Mouse (Mus musculus) lung, postnatal 4 days (tissue): ENCODE results near the gene Faf2.

Source experiments
- DNase-seq, 2 experiments: peaks; one replicate each; pipeline ENCODE4 v3.0.0; 2021

Gene Faf2

GRCm38 (mm10) chr13:54621155-54621932 lies at the start of gene Faf2:
Gene Faf2, plus strand, starts transcription at chr13:54621784.
- peak; percentile 97 to 99 for DNase-seq

- no peak for DNase-seq
Measured at GRCm38 (mm10) chr13:54572621-54573020, 49.0 kb upstream of the Faf2 start.

GRCm38 (mm10) chr13:54574854-54575481 lies 46.6 kb upstream of the Faf2 start, which contains the start of gene Arl10:
Gene Arl10, plus strand, starts transcription at chr13:54575015.
- peak; percentile 85 to 88 for DNase-seq

- DNase-seq: no peak
Measured at GRCm38 (mm10) chr13:54575489-54575888, 46.1 kb upstream of the Faf2 start.

- peak; percentile 33 to 38 for DNase-seq
Measured at GRCm38 (mm10) chr13:54577652-54578507, 43.7 kb upstream of the Faf2 start.

- no peak for DNase-seq
Measured at GRCm38 (mm10) chr13:54581385-54581784, 40.2 kb upstream of the Faf2 start.

- no peak for DNase-seq
Measured at GRCm38 (mm10) chr13:54582126-54582525, 39.5 kb upstream of the Faf2 start.

GRCm38 (mm10) chr13:54582860-54583259 lies 38.7 kb upstream of the Faf2 start:
- no peak for DNase-seq

- DNase-seq: no peak
Measured at GRCm38 (mm10) chr13:54585831-54586230, 35.8 kb upstream of the Faf2 start.

- DNase-seq: no peak
Measured at GRCm38 (mm10) chr13:54589414-54589995, 32.1 kb upstream of the Faf2 start.

GRCm38 (mm10) chr13:54589996-54590951 lies 31.3 kb upstream of the Faf2 start, which contains the start of the genes Nop16 and Higd2a:
Gene Nop16, minus strand, starts transcription at chr13:54590090.
Gene Higd2a, plus strand, starts transcription at chr13:54590207.
- DNase-seq: peak; percentile 96 to 97

GRCm38 (mm10) chr13:54591776-54592356 lies 29.7 kb upstream of the Faf2 start:
- DNase-seq: no peak

- peak in 1 of 2 experiments; percentile 29 for DNase-seq
Measured at GRCm38 (mm10) chr13:54593617-54594016, 28.0 kb upstream of the Faf2 start.

GRCm38 (mm10) chr13:54596107-54596690 lies 25.4 kb upstream of the Faf2 start:
- DNase-seq: no peak

GRCm38 (mm10) chr13:54596870-54597269 lies 24.7 kb upstream of the Faf2 start:
- DNase-seq: no peak

- no peak for DNase-seq
Measured at GRCm38 (mm10) chr13:54598622-54599143, 22.9 kb upstream of the Faf2 start.

- DNase-seq: no peak
Measured at GRCm38 (mm10) chr13:54602639-54603111, 18.9 kb upstream of the Faf2 start.

GRCm38 (mm10) chr13:54603501-54603900 lies 18.1 kb upstream of the Faf2 start:
- DNase-seq: no peak

- no peak for DNase-seq
Measured at GRCm38 (mm10) chr13:54604221-54604620, 17.4 kb upstream of the Faf2 start.

- DNase-seq: no peak
Measured at GRCm38 (mm10) chr13:54605426-54605825, 16.2 kb upstream of the Faf2 start.
